Mouse (Mus musculus) E14TG2a.4 (cell line): ENCODE data around the gene Lrr1.

Source experiments
- H3K27me3 ChIP-seq: 2 replicates; pipeline ENCODE4 v1.6.1; 2014; ENCODE audit warnings: low read length, control low read depth; ENCODE audit not compliant: insufficient read depth
- H3K36me3 ChIP-seq: 2 replicates; pipeline ENCODE4 v1.6.1; 2014; ENCODE audit warnings: low read length, control low read depth; ENCODE audit not compliant: insufficient read depth
- H3K4me1 ChIP-seq: replicated peaks from 2 replicates; pipeline ENCODE4 v1.6.1; 2014; ENCODE audit warnings: low read depth, low read length, control low read depth
- H3K4me3 ChIP-seq: replicated peaks from 2 replicates; pipeline ENCODE4 v1.5.1; 2014; ENCODE audit warnings: mild to moderate bottlenecking, low read length
- H3K9me3 ChIP-seq: 2 replicates; pipeline ENCODE4 v1.6.1; 2014; ENCODE audit warnings: low read length, control low read depth
- CTCF ChIP-seq: conservative IDR thresholded peaks from 2 replicates; pipeline ENCODE4 v1.5.1; 2014; ENCODE audit warnings: low read length
- NANOG ChIP-seq: IDR thresholded peaks from 2 replicates; pipeline ENCODE4 v1.6.1; 2014; ENCODE audit warnings: borderline replicate concordance, low read length, mixed read lengths
- POU5F1 ChIP-seq: IDR thresholded peaks from 2 replicates; pipeline ENCODE4 v1.6.1; 2014; ENCODE audit warnings: low read length, borderline replicate concordance

The Lrr1 gene

DNA sequence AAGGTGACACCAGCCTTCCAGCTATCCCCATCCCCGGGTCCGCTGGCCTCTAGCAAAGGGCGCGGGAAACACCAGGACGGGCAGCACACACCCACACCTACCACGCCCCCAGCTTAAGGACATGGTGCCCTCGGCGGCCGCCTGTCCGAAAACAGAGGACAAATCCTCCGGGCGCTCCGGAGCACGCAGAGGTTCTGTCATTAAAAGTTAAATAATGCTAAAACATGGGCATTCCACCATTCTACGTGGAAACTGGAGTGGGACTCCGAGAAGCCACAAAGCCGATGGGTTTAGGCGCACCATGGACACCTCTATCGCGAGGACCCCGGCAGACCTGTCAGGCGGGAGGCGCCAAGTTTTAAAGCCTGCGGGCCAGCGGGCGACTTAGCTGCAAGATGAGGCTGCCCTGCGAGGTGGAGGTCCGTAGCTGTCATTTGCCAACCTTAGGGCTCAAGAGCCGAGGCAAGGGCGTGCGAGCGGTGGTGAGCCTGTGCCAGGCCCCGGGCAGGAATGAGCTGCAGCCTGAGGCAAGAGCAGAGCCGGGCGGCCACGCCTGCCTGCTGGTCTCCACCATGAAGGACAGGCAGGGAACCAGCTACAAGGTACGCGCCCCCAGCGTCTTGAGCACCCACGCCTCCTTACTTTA lies at the start of gene Lrr1:
Gene Lrr1, plus strand, starts transcription at position 354 of the 646 bp plus-strand sequence.
- Histone ChIP-seq H3K4me1 (peaks cover 48% of the 10 kb centered on the region), H3K36me3 (peaks cover 23% of the 10 kb centered on the region), H3K4me3 (peak within 1 kb of the TSS; percentile 98), H3K27me3 (no peaks in the 10 kb centered on the region), H3K9me3 (no peaks in the 10 kb centered on the region)
- TF ChIP-seq CTCF = no peak
- no peak for TF ChIP-seq NANOG
- TF ChIP-seq POU5F1 = no peak

DNA sequence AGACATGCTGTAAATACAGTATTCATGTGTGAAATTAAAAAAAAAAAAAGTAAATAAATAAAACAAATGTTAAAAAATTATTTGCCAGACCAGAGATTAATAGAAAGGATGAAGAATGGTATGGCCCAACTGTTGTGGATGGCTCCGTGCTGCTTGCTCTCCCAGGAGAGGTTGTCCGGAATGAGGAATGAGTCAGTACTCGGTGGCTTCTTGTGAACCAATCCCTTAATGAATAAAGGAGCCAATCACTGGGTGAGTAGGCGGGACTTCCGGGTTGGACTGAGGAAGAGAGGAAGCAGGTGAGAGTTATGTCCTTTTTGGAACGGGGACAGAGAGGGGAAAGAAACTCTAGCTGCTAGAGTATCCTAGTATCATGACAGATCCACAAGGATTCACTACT lies 48.7 kb upstream of the Lrr1 start:
- peaks cover 7% of the 10 kb centered on the region for H3K9me3 ChIP-seq
- no peaks in the 10 kb centered on the region for H3K27me3 ChIP-seq
- peaks cover 12% of the 10 kb centered on the region; the same call in 1 of the 2 replicates for H3K36me3 ChIP-seq
- peaks cover 22% of the 10 kb centered on the region for H3K4me1 ChIP-seq
- H3K4me3 ChIP-seq = peak overlapping the region; percentile 86
- no peak for TF ChIP-seq CTCF
- no peak for TF ChIP-seq POU5F1
- TF ChIP-seq NANOG = no peak

- Histone ChIP-seq H3K27me3 (peaks cover 3% of the 10 kb centered on the region), H3K4me1 (peaks cover 20% of the 10 kb centered on the region), H3K4me3 (no peak overlapping the region), H3K36me3 (peaks cover 12% of the 10 kb centered on the region; the same call in 1 of the 2 replicates), H3K9me3 (no peaks in the 10 kb centered on the region)
- TF ChIP-seq NANOG (no peak), CTCF (no peak), POU5F1 (no peak)
Observed at GRCm38 (mm10) chr12:69122801-69123200, 45.8 kb upstream of the Lrr1 start.

DNA sequence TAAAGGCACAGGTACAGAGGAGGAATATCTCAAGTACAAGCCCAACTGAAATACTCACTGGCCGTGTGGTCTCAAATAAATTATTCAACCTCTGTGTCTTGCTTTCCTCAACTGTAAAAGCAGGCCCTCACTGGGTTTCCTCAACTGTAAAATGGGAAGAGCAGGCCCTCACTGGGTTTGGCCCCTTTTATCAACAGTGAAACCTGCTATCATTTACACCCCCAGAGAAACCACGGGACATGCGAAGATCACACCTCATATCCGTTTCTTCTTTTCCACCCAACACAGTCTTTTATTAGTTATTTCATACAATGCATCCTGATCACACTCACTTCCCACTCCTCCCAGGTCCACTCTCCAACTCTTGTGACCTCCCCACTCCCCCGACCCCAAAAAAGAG lies 43.5 kb upstream of the Lrr1 start:
- Histone ChIP-seq H3K27me3 (peaks cover 3% of the 10 kb centered on the region), H3K9me3 (no peaks in the 10 kb centered on the region), H3K4me1 (peaks cover 22% of the 10 kb centered on the region), H3K36me3 (peaks cover 12% of the 10 kb centered on the region; the same call in 1 of the 2 replicates), H3K4me3 (no peak overlapping the region)
- TF ChIP-seq CTCF (no peak), POU5F1 (no peak), NANOG (no peak)

GRCm38 (mm10) chr12:69127170-69127569 lies 41.4 kb upstream of the Lrr1 start:
- TF ChIP-seq NANOG (no peak), CTCF (peak; percentile 79)
- H3K4me1 ChIP-seq = peaks cover 33% of the 10 kb centered on the region
- no peaks in the 10 kb centered on the region for H3K9me3 ChIP-seq
- no peak overlapping the region for H3K4me3 ChIP-seq
- H3K27me3 ChIP-seq = peaks cover 11% of the 10 kb centered on the region
- H3K36me3 ChIP-seq = peaks cover 5% of the 10 kb centered on the region; the same call in 1 of the 2 replicates

GRCm38 (mm10) chr12:69127626-69128025 lies 41.0 kb upstream of the Lrr1 start:
- Histone ChIP-seq H3K27me3 (peaks cover 11% of the 10 kb centered on the region), H3K36me3 (0 out of 2 replicates have a peak, but pooled peaks cover under 1% of the 10 kb centered on the region), H3K4me1 (peaks cover 32% of the 10 kb centered on the region), H3K9me3 (no peaks in the 10 kb centered on the region), H3K4me3 (no peak overlapping the region)
- TF ChIP-seq NANOG (no peak), POU5F1 (no peak), CTCF (no peak)

- H3K27me3 ChIP-seq = peaks cover 18% of the 10 kb centered on the region
- H3K4me3 ChIP-seq = peak overlapping the region; percentile 48
- no peaks in the 10 kb centered on the region for H3K9me3 ChIP-seq
- H3K36me3 ChIP-seq = no peaks in the 10 kb centered on the region
- H3K4me1 ChIP-seq = peaks cover 28% of the 10 kb centered on the region
- TF ChIP-seq NANOG (peak; percentile 41; the same call in 1 of the 2 replicates), POU5F1 (no peak), CTCF (0 out of 2 replicates have a peak, but pooled peaks have one; percentile 10)
Observed at GRCm38 (mm10) chr12:69129634-69130310, 38.8 kb upstream of the Lrr1 start.

GRCm38 (mm10) chr12:69130486-69130885 lies 38.1 kb upstream of the Lrr1 start:
- Histone ChIP-seq H3K4me3 (peak overlapping the region; percentile 48), H3K9me3 (no peaks in the 10 kb centered on the region), H3K27me3 (peaks cover 18% of the 10 kb centered on the region), H3K36me3 (no peaks in the 10 kb centered on the region), H3K4me1 (peaks cover 28% of the 10 kb centered on the region)
- TF ChIP-seq POU5F1 (no peak), CTCF (no peak), NANOG (no peak)

DNA sequence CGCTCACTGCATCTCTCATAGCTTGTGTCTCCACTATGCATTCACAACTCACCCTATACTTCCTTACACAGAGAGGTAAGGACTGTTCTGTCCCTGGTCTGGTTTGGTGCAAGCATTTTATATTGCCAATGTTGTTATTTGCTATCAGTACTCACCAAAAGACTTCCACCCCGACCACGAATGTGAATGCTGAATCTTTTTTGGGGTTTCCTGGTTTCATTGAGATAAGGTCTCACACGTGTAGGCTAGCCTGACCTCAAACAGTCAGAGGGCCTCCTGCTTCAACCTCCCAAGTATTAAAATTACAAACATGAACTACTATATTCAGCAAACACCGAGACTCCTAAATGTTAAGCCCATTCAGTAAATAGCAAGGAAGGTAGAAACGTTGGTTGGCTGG lies 37.3 kb upstream of the Lrr1 start:
- peaks cover 18% of the 10 kb centered on the region for H3K27me3 ChIP-seq
- no peak for TF ChIP-seq NANOG
- TF ChIP-seq POU5F1 = no peak
- TF ChIP-seq CTCF = no peak
- no peaks in the 10 kb centered on the region for H3K9me3 ChIP-seq
- H3K4me3 ChIP-seq = no peak overlapping the region
- no peaks in the 10 kb centered on the region for H3K36me3 ChIP-seq
- H3K4me1 ChIP-seq = peaks cover 28% of the 10 kb centered on the region
